In the genomic region with DNA sequence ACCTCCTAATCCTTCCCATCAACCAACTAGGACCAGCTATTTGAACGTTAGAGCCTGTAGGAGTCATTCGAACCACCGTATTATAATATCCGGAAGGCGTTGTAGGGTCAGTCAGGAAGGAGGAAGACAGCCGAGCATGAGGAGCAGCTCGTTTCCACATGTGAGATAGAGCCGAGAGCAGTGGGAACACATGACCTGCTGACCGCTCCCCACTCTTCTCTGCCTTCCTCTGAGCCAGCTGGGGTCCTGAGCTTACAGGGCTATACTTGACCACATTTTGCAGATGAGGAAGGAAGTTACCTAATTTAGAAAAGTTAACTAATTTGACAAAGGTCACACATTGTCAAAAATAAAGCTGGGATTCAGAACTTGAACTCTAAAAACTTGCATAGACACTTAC, we compare ENCODE assay signal across 13 mouse cellular contexts.
"Had no signal": no experiment of that assay in that cellular context is flagged by ENCODE, and none has a peak within 500 bp of the region (broad histone marks: within the 10 kb centered on the region; RNA-seq: fewer than 3 reads in every experiment).

No protein-coding gene starts in this region.

- DNase-seq: kidney, adult 2 months; kidney, postnatal 25 days; liver, embryonic 13.5 days; lung, adult 18-20 months; lung, postnatal 36 days; right cerebral cortex, adult 18-20 months; right cerebral cortex, postnatal 25 days; thymus, postnatal 36 days had no signal

- ATAC-seq: midbrain, embryonic 13.5 days had no signal

- H3K4me3 ChIP-seq: left cerebral cortex, adult 2 months; limb, embryonic 15.5 days; liver, embryonic 13.5 days; midbrain, embryonic 13.5 days; myocyte; neural tube, embryonic 15.5 days had no signal

- H3K27ac ChIP-seq: left cerebral cortex, adult 2 months; limb, embryonic 15.5 days; liver, embryonic 13.5 days; midbrain, embryonic 13.5 days; neural tube, embryonic 15.5 days had no signal
